ENCODE assay signal across 21 mouse cellular contexts in genomic region chr4:84359996-84360395, GRCm38 (mm10).
"Had no signal": no experiment of that assay in that cellular context is flagged by ENCODE, and none has a peak within 500 bp of the region (broad histone marks: within the 10 kb centered on the region; RNA-seq: fewer than 3 reads in every experiment).

No protein-coding gene starts in this region.

- ATAC-seq: liver, postnatal 0 days; lung, postnatal 0 days; midbrain, embryonic 13.5 days; midbrain, embryonic 15.5 days had no signal

- H3K27ac ChIP-seq: lung, embryonic 15.5 days; macrophage; midbrain, embryonic 10.5 days; midbrain, embryonic 13.5 days; midbrain, embryonic 15.5 days; neural tube, embryonic 13.5 days; neural tube, embryonic 15.5 days had no signal

- H3K4me3 ChIP-seq: lung, embryonic 15.5 days; midbrain, embryonic 10.5 days; midbrain, embryonic 13.5 days; midbrain, embryonic 15.5 days; myocyte; neural tube, embryonic 13.5 days; neural tube, embryonic 15.5 days had no signal

- H3K36me3 ChIP-seq: lung, embryonic 15.5 days; midbrain, embryonic 10.5 days; midbrain, embryonic 13.5 days; midbrain, embryonic 15.5 days; neural tube, embryonic 13.5 days; neural tube, embryonic 15.5 days had no signal

- DNase-seq: liver, postnatal 0 days; lung, adult 2 months; lung, postnatal 14 days; lung, postnatal 36 days; retina, postnatal 1 day; right cerebral cortex, adult 18-20 months; right cerebral cortex, postnatal 25 days; right cerebral cortex, postnatal 4 days; spleen, adult 18-20 months; thymus, adult 18-20 months; thymus, postnatal 14 days; thymus, postnatal 36 days had no signal

- H3K9ac ChIP-seq: liver, postnatal 0 days; lung, embryonic 15.5 days; midbrain, embryonic 13.5 days; midbrain, embryonic 15.5 days; neural tube, embryonic 13.5 days; neural tube, embryonic 15.5 days had no signal

- H3K27me3 ChIP-seq: lung, embryonic 15.5 days; midbrain, embryonic 13.5 days; midbrain, embryonic 15.5 days; neural tube, embryonic 13.5 days; neural tube, embryonic 15.5 days had no signal
